Mouse (Mus musculus): Measurements from ENCODE around the gene Pcnx2. TPM values are rescaled to one million over a fixed set of nuclear protein-coding genes. Genes with fewer than 3 reads are reported as not detected.
A peak's percentile ranks its signal among the peaks of the same experiment; 100 is the strongest.

The Pcnx2 gene
- polyA plus RNA-seq, 1 experiment: 13.7 TPM

GRCm38 (mm10) chr8:125755896-125756295, 142.2 kb downstream of the Pcnx2 start:
- no peak for TF ChIP-seq CTCF (IDR thresholded peaks at IDR 0.05; ENCODE audit: borderline replicate concordance, extremely low read depth, insufficient read depth, insufficient read length)
- no peak for TF ChIP-seq POLR2A (IDR thresholded peaks at IDR 0.05; ENCODE audit: borderline replicate concordance, extremely low read depth, insufficient read depth, insufficient read length, poor library complexity, severe bottlenecking)
- DNase-seq (ENCODE audit: low read depth): peak; percentile 55

- TF ChIP-seq CTCF (IDR thresholded peaks at IDR 0.05; ENCODE audit: borderline replicate concordance, extremely low read depth, insufficient read depth, insufficient read length): no peak
- DNase-seq (ENCODE audit: low read depth): peak; percentile 57
Measured at GRCm38 (mm10) chr8:125750846-125751245, 147.3 kb downstream of the Pcnx2 start.

GRCm38 (mm10) chr8:125747390-125747789, 150.7 kb downstream of the Pcnx2 start:
- no peak for DNase-seq (ENCODE audit: low read depth)

GRCm38 (mm10) chr8:125744914-125745576, 153.1 kb downstream of the Pcnx2 start:
- TF ChIP-seq POLR2A (IDR thresholded peaks at IDR 0.05; ENCODE audit: borderline replicate concordance, extremely low read depth, insufficient read depth, insufficient read length, poor library complexity, severe bottlenecking) (no peak), CTCF (IDR thresholded peaks at IDR 0.05; ENCODE audit: borderline replicate concordance, extremely low read depth, insufficient read depth, insufficient read length) (no peak)
- DNase-seq (ENCODE audit: low read depth): no peak

More at GRCm38 (mm10) chr8:125747390-125747789, 150.7 kb downstream of the Pcnx2 start:
- TF ChIP-seq CTCF (IDR thresholded peaks at IDR 0.05; ENCODE audit: borderline replicate concordance, extremely low read depth, insufficient read depth, insufficient read length): no peak
- TF ChIP-seq POLR2A (IDR thresholded peaks at IDR 0.05; ENCODE audit: borderline replicate concordance, extremely low read depth, insufficient read depth, insufficient read length, poor library complexity, severe bottlenecking): no peak

GRCm38 (mm10) chr8:125742406-125742805, 155.7 kb downstream of the Pcnx2 start:
- TF ChIP-seq CTCF (IDR thresholded peaks at IDR 0.05; ENCODE audit: borderline replicate concordance, extremely low read depth, insufficient read depth, insufficient read length): no peak
- no peak for TF ChIP-seq POLR2A (IDR thresholded peaks at IDR 0.05; ENCODE audit: borderline replicate concordance, extremely low read depth, insufficient read depth, insufficient read length, poor library complexity, severe bottlenecking)
- no peak for DNase-seq (ENCODE audit: low read depth)

- no peak for DNase-seq (ENCODE audit: low read depth)
- no peak for TF ChIP-seq POLR2A (IDR thresholded peaks at IDR 0.05; ENCODE audit: borderline replicate concordance, extremely low read depth, insufficient read depth, insufficient read length, poor library complexity, severe bottlenecking)
- no peak for TF ChIP-seq CTCF (IDR thresholded peaks at IDR 0.05; ENCODE audit: borderline replicate concordance, extremely low read depth, insufficient read depth, insufficient read length)
Measured at GRCm38 (mm10) chr8:125741855-125742254, 156.3 kb downstream of the Pcnx2 start.

- no peak for DNase-seq (ENCODE audit: low read depth)
- TF ChIP-seq POLR2A (IDR thresholded peaks at IDR 0.05; ENCODE audit: borderline replicate concordance, extremely low read depth, insufficient read depth, insufficient read length, poor library complexity, severe bottlenecking) (no peak), CTCF (IDR thresholded peaks at IDR 0.05; ENCODE audit: borderline replicate concordance, extremely low read depth, insufficient read depth, insufficient read length) (no peak)
Measured at GRCm38 (mm10) chr8:125741377-125741776, 156.7 kb downstream of the Pcnx2 start.

- DNase-seq (ENCODE audit: low read depth): no peak
- TF ChIP-seq CTCF (IDR thresholded peaks at IDR 0.05; ENCODE audit: borderline replicate concordance, extremely low read depth, insufficient read depth, insufficient read length) (no peak), POLR2A (IDR thresholded peaks at IDR 0.05; ENCODE audit: borderline replicate concordance, extremely low read depth, insufficient read depth, insufficient read length, poor library complexity, severe bottlenecking) (no peak)
Measured at GRCm38 (mm10) chr8:125740655-125741054, 157.5 kb downstream of the Pcnx2 start.

GRCm38 (mm10) chr8:125738956-125739355, 159.2 kb downstream of the Pcnx2 start:
- peak; percentile 55 for DNase-seq (ENCODE audit: low read depth)
- TF ChIP-seq CTCF (IDR thresholded peaks at IDR 0.05; ENCODE audit: borderline replicate concordance, extremely low read depth, insufficient read depth, insufficient read length): no peak
- no peak for TF ChIP-seq POLR2A (IDR thresholded peaks at IDR 0.05; ENCODE audit: borderline replicate concordance, extremely low read depth, insufficient read depth, insufficient read length, poor library complexity, severe bottlenecking)

GRCm38 (mm10) chr8:125733964-125734956, 163.9 kb downstream of the Pcnx2 start:
- peak; percentile 40; the same call in 1 of the 2 replicates for TF ChIP-seq POLR2A (IDR thresholded peaks at IDR 0.05; ENCODE audit: borderline replicate concordance, extremely low read depth, insufficient read depth, insufficient read length, poor library complexity, severe bottlenecking)
- no peak for TF ChIP-seq CTCF (IDR thresholded peaks at IDR 0.05; ENCODE audit: borderline replicate concordance, extremely low read depth, insufficient read depth, insufficient read length)
- DNase-seq (ENCODE audit: low read depth): peak; percentile 96

- TF ChIP-seq POLR2A (IDR thresholded peaks at IDR 0.05; ENCODE audit: borderline replicate concordance, extremely low read depth, insufficient read depth, insufficient read length, poor library complexity, severe bottlenecking): no peak
- no peak for TF ChIP-seq CTCF (IDR thresholded peaks at IDR 0.05; ENCODE audit: borderline replicate concordance, extremely low read depth, insufficient read depth, insufficient read length)
- no peak for DNase-seq (ENCODE audit: low read depth)
Measured at GRCm38 (mm10) chr8:125729746-125730145, 168.4 kb downstream of the Pcnx2 start, which contains the start of gene Ntpcr. Gene Ntpcr (plus strand): TSS chr8:125729963.
